Mouse (Mus musculus) spleen, adult 2 months (tissue): ENCODE results near the gene Irgq. TPM values are rescaled to one million over a fixed set of nuclear protein-coding genes. Genes with fewer than 3 reads are reported as not detected.
"Not testable (repeated sequence)": the region's sequence is repeated elsewhere in the genome, so short reads cannot be mapped to it uniquely, and the experiment has no call there.

Experiments
- DNase-seq, 2 experiments: peaks; one replicate each; pipeline versions ENCODE4 v3.0.0 to v3.0.0-alpha.2; 2012 to 2021; ENCODE audit warnings: low spot score in 2 of 2, low read depth in 1 of 2
- H3K27ac ChIP-seq: fragments of 200-500 bp; 2 replicates; pipeline ENCODE4 v1.5.1; 2012; ENCODE audit warnings: low read length, inconsistent platforms; ENCODE audit not compliant: insufficient read depth
- H3K27me3 ChIP-seq: fragments of 200-500 bp; 2 replicates; pipeline ENCODE4 v1.6.1; 2012; ENCODE audit warnings: mild to moderate bottlenecking, moderate library complexity, low read length, inconsistent platforms; ENCODE audit not compliant: control insufficient read depth, insufficient read depth
- H3K36me3 ChIP-seq: fragments of 200-500 bp; 2 replicates; pipeline ENCODE4 v1.6.1; 2012; ENCODE audit warnings: mild to moderate bottlenecking, low read length, inconsistent platforms; ENCODE audit not compliant: control insufficient read depth, insufficient read depth
- H3K4me1 ChIP-seq: fragments of 200-500 bp; 2 replicates; pipeline ENCODE4 v1.6.1; 2011; ENCODE audit warnings: inconsistent platforms; ENCODE audit not compliant: control insufficient read depth, insufficient read depth, insufficient read length
- H3K4me3 ChIP-seq: fragments of 200-500 bp; 2 replicates; pipeline ENCODE4 v1.5.1; 2011; ENCODE audit warnings: mild to moderate bottlenecking, inconsistent platforms; ENCODE audit not compliant: insufficient read depth, insufficient read length; ENCODE audit errors: extremely low read depth
- CTCF ChIP-seq: fragments of 200-500 bp; IDR thresholded peaks from 2 replicates; pipeline ENCODE4 v1.5.1; 2011; ENCODE audit warnings: mild to moderate bottlenecking, inconsistent platforms; ENCODE audit not compliant: insufficient read depth, insufficient read length, insufficient replicate concordance; ENCODE audit errors: extremely low read depth
- POLR2A ChIP-seq: fragments of 200-500 bp; IDR thresholded peaks from 2 replicates; pipeline ENCODE4 v1.6.1; 2011; ENCODE audit warnings: low read depth, low read length, inconsistent platforms
- WGBS: fragments of 180-500 bp; shearing (Covaris S2); methylation state at CpG from one replicate; pipeline ENCODE4 v1.1.7; 2018; 5-methylcytosine and 5-hydroxymethylcytosine counted together
- polyA plus RNA-seq: library from polyadenylated mRNA; depleted of rRNA; stranded (reverse); fragments of >200 nt; gene quantifications from 2 replicates; pipeline ENCODE4 v1.2.3, GENCODE M21; 2012

Irgq gene
- polyA plus RNA-seq, 1 experiment = 11.2 TPM

DNA sequence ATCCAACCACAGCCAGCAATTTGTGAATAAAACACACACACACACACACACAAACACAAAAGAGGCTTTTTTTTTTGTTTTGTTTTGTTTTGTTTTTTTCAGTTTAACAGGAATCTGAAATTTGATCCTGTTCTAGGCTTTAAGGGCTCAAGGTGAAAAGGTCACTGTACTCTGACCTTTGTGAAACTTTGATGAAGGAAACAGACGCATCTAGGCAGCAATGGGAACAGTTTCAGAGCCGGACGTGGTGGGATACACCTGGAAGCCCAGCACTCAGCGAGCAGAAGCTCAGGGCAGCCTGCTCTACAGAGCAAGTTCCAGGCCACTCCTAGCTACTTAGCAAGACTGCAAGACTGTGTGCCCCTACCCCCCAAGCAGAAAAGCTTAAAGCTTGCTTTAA lies 25.6 kb upstream of the Irgq start:
- Histone ChIP-seq H3K36me3 (no peaks in the 10 kb centered on the region), H3K4me1 (peaks cover under 1% of the 10 kb centered on the region), H3K4me3 (no peak overlapping the region), H3K27ac (no peak overlapping the region), H3K27me3 (peaks cover 12% of the 10 kb centered on the region)
- 35% methylated on average over 4 of the region's 4 CpGs for WGBS
- TF ChIP-seq CTCF = no peak
- TF ChIP-seq POLR2A = no peak
- DNase-seq = no peak

DNA sequence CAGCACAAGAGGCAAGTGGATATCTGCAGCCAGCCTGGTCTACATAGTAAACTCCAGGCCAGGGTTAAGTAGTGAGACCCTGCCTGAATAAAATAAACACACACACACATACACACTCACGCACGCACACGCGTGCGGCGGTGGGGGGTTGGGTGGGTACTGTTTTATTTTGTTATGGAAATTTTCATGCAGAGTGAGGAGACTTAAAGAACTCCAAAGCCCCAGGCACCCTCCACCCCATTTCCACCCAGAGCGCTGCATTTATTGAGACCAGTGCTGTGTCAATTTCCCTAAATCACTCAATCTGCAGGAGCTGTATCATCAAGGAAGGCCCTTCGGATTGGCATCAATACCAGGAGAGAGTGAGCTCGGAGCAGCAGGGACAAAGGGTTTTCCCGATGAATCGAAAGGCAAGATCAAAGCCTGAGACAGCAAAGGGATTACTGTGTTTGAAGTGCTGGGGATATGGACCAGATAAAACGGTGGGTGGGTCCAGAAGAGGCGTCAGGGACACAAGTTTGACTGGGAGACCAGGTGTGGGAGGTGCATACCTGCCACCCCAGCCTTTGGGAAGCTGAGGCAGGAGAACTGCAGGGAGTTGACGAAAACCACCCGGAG lies 24.9 kb upstream of the Irgq start:
- TF ChIP-seq POLR2A (no peak), CTCF (no peak)

DNA sequence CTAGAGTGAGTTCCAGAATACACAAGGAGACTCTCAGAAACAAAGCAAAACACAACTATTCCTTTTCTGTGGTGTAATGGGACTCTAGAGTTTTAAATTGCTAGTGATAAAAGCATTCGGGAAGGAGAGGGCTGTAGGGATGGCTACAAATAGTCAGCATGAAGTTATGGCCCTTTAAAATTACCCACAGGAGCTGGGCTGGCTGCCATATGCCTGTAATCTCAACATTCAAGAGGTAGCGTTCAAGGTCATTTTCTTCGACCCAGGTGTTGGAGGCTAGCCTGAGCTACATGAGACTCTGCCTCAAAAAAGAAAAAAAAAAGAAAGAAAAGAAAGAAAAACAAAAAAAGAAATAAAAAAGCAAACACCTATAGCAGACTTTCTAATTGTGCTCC lies 24.4 kb upstream of the Irgq start:
- no peak for DNase-seq
- Histone ChIP-seq H3K27ac (no peak overlapping the region), H3K27me3 (peaks cover 3% of the 10 kb centered on the region), H3K36me3 (no peaks in the 10 kb centered on the region), H3K4me1 (no peaks in the 10 kb centered on the region; the same call in 1 of the 2 replicates), H3K4me3 (no peak overlapping the region)
- TF ChIP-seq POLR2A (no peak), CTCF (no peak)
- WGBS = 61% methylated on average over 3 of the region's 3 CpGs

More for the DNA sequence above, 24.9 kb upstream of the Irgq start:
- H3K4me3 ChIP-seq = no peak overlapping the region
- no peaks in the 10 kb centered on the region for H3K36me3 ChIP-seq
- H3K27ac ChIP-seq = no peak overlapping the region
- DNase-seq = no peak
- peaks cover 6% of the 10 kb centered on the region for H3K27me3 ChIP-seq
- WGBS = 87% methylated on average over 15 of the region's 15 CpGs
- no peaks in the 10 kb centered on the region; the same call in 1 of the 2 replicates for H3K4me1 ChIP-seq

DNA sequence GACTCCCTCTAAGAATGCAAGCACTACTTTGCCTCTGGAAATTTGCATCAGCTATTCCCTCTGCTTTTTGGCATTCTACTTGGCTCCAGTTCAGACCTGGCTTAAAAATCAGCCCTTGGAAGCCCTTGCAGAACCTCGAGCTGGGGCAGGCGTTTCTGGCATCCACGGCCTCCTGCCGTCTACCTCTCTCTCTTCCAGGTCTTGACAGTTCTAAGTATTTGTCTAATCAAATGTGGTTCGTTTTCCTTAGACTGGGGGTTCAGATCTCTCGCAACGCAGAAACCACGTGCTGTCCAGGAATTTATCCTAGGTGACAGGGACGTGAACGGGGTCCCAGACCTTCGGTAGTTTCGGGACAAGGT lies 24.0 kb upstream of the Irgq start:
- peaks cover 2% of the 10 kb centered on the region for H3K27me3 ChIP-seq
- no peak overlapping the region for H3K27ac ChIP-seq
- H3K4me1 ChIP-seq = no peaks in the 10 kb centered on the region; the same call in 1 of the 2 replicates
- 15% methylated on average over 12 of the region's 12 CpGs for WGBS
- H3K36me3 ChIP-seq = no peaks in the 10 kb centered on the region
- TF ChIP-seq CTCF = no peak
- no peak for TF ChIP-seq POLR2A
- peak overlapping the region; percentile 98 for H3K4me3 ChIP-seq
- DNase-seq = no peak

DNA sequence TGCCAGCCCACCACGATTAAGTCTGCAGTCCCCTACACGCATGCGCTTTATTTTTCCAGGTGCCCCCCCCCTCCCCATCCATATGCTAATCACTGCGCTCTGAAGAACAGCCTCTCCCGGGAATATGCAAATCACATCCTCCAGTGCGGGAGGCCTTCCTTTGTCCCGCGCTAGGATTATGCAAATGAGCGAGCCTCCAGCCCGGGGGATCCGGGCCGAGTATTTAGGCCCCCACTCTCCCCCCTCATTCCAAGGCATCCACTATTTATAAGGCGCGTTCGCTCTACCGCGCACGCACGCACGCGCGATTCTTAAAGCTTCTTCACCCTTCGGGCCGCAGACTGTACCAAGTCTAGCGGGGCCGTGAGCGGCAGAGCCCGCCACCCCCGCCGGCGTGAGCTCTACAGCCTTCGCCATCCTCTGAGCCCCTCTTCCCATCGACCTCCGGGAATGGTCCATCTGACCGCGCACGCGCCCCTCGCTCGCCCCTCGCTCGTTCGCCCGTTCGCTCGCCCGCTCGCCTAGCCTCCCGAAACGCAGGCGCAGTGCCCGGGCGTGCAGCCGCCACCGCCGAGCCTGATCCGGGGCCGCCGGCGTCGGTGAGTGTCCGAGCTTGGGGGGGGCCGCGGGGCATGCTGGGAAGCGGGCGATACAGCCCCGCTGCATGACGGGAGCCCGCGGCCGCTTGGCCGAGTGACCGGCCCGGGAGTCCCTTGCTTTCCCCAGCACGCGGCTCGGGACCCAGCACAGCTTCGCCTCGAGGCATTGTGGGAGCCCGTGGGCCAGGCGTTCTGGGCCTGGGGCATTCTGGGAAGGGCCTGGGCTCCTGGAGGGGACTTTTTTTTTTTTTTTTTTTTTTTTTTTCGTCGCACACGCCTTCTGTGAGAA lies 23.4 kb upstream of the Irgq start, which contains the start of gene Zfp428:
TSS of gene Zfp428 (plus strand) at position 169 of the 888 bp plus-strand sequence.
- Histone ChIP-seq H3K4me1 (no peaks in the 10 kb centered on the region; the same call in 1 of the 2 replicates), H3K36me3 (no peaks in the 10 kb centered on the region), H3K27me3 (no peaks in the 10 kb centered on the region; the same call in 1 of the 2 replicates), H3K4me3 (peak within 1 kb of the TSS; percentile 98), H3K27ac (peak within 1 kb of the TSS; percentile 55)
- WGBS = 1% methylated on average over 84 of the region's 84 CpGs
- peak in 1 of 2 experiments; percentile 74 for DNase-seq
- TF ChIP-seq POLR2A (no peak; the same call in 1 of the 2 replicates), CTCF (no peak)

DNA sequence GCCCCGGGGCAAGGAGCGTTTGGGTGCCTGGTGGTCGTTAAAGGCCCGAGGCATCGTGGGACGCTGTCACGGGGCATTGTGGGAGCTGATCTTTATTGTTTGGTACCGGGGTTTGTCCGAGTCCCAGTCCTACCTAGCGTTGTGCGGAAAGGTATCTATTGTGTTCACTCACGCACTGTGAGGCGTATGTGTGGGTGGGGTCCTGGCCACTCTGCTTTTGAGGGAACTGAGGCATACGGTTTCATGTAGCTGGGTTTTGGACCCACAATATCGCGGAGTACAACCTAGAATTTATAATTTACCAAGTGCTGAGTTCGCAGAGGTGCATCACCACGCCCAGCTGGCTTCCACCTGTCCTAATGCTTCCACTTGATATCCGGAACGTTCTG lies 22.8 kb upstream of the Irgq start:
- 1% methylated on average over 20 of the region's 20 CpGs for WGBS
- H3K27me3 ChIP-seq = no peaks in the 10 kb centered on the region; the same call in 1 of the 2 replicates
- DNase-seq = no peak
- TF ChIP-seq CTCF (no peak), POLR2A (no peak)
- peak overlapping the region; percentile 55 for H3K27ac ChIP-seq
- H3K36me3 ChIP-seq = no peaks in the 10 kb centered on the region
- H3K4me3 ChIP-seq = peak overlapping the region; percentile 98
- no peaks in the 10 kb centered on the region; the same call in 1 of the 2 replicates for H3K4me1 ChIP-seq

DNA sequence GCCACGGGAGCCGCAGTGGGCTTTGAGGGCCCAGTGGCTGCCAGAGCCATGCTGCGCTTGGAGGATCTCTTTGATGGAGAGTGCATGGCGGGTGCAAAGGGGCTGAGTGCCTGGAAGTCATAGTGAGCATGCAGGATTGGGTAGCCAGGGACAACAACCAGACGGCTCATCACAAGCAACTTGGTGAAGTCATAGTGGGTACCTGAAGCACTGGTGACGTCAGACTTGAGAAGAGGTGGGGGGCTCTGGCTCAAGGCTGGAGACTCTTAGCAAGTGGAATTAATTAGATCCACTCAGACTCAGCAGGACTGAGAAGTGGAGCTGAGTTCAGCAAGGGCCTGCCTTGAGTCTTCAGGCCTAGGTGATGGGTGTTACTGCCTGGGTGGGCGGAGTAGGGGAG lies 18.1 kb upstream of the Irgq start, which contains the start of gene AC161166.1:
TSS of gene AC161166.1 (minus strand) at position 101 of the 400 bp plus-strand sequence.
- TF ChIP-seq POLR2A (no peak), CTCF (no peak)
- H3K4me1 ChIP-seq = no peaks in the 10 kb centered on the region; the same call in 1 of the 2 replicates
- no peak within 1 kb of the TSS for H3K4me3 ChIP-seq
- H3K36me3 ChIP-seq = no peaks in the 10 kb centered on the region
- no peak for DNase-seq
- H3K27ac ChIP-seq = no peak within 1 kb of the TSS
- 94% methylated on average over 7 of the region's 7 CpGs for WGBS
- H3K27me3 ChIP-seq = no peaks in the 10 kb centered on the region

DNA sequence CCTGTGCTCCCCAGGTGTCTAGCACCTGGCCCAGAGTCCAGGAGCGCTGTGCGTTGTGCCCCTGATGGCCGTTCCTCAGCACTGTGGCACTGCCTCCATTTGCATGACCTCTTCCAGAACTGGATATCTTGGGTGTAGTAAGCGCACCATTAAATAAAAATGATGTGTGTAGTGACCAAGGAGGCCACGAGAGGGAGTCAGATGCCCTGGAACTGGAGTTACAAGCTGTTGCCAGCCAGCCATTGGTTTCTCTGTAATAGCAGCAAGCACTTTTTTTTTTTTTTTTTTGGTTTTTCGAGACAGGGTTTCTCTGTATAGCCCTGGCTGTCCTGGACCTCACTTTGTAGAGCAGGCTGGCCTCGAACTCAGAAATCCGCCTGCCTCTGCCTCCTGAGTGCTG lies 14.2 kb upstream of the Irgq start:
- 83% methylated on average over 6 of the region's 8 CpGs for WGBS
- H3K36me3 ChIP-seq, H3K4me1 ChIP-seq, H3K27me3 ChIP-seq, H3K27ac ChIP-seq, DNase-seq, H3K4me3 ChIP-seq: not testable (repeated sequence)
